Mouse (Mus musculus): ENCODE measurements around the gene Slc44a3. TPM values are rescaled to one million over a fixed set of nuclear protein-coding genes. Genes with fewer than 3 reads are reported as not detected.
A peak's percentile ranks its signal among the peaks of the same experiment; 100 is the strongest.

Gene Slc44a3
- polyA plus RNA-seq, 1 experiment from 2014 or later: 0.77 TPM

DNA sequence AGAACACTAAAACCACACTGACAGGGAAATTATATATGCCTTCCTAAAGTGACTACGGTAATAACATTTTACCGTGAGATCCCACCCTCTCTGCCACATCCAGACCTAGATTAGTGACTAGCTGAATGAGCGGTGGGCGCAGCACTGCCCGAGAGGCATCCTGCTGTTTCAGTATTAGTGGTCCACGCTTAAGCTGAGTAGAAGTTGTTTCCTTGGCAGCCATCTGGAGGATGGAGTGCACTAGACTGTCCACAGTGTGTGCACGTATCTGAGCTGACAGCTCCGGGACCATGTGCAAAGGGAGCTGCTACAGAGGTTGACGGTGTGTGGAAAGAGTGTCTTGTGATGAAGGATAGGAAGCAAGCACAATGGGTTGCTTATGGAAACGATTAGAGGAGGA, 66.4 kb downstream of the Slc44a3 start:
- no peak for ATAC-seq (ENCODE audit: low read depth)
- Histone ChIP-seq H3K4me1 (replicated peaks) (peaks cover 37% of the 10 kb centered on the region), H3K4me2 (no peak overlapping the region), H3K4me3 (no peak overlapping the region), H3K27me3 (no peaks in the 10 kb centered on the region), H3K9ac (no peak overlapping the region), H3K36me3 (peaks cover 4% of the 10 kb centered on the region), H3K27ac (replicated peaks) (no peak overlapping the region), H3K9me3 (no peaks in the 10 kb centered on the region)
- WGBS: 52% methylated on average over 10 of the region's 10 CpGs

GRCm38 (mm10) chr3:121464733-121465305, 67.4 kb downstream of the Slc44a3 start:
- 37% methylated on average over 7 of the region's 7 CpGs for WGBS
- H3K4me2 ChIP-seq: no peak overlapping the region

GRCm38 (mm10) chr3:121462782-121463181, 69.4 kb downstream of the Slc44a3 start:
- H3K27ac ChIP-seq (replicated peaks): no peak overlapping the region
- H3K4me2 ChIP-seq: no peak overlapping the region
- WGBS: 94% methylated on average over 3 of the region's 3 CpGs
- H3K9ac ChIP-seq: no peak overlapping the region
- no peak overlapping the region for H3K4me3 ChIP-seq
- ATAC-seq (ENCODE audit: low read depth): no peak
- H3K4me1 ChIP-seq (replicated peaks): peaks cover 24% of the 10 kb centered on the region; the same call in 1 of the 2 replicates
- no peaks in the 10 kb centered on the region for H3K9me3 ChIP-seq
- H3K36me3 ChIP-seq: peaks cover 34% of the 10 kb centered on the region
- H3K27me3 ChIP-seq: no peaks in the 10 kb centered on the region

More at GRCm38 (mm10) chr3:121464733-121465305, 67.4 kb downstream of the Slc44a3 start:
- Histone ChIP-seq H3K27me3 (no peaks in the 10 kb centered on the region), H3K4me3 (no peak overlapping the region), H3K9ac (no peak overlapping the region), H3K9me3 (no peaks in the 10 kb centered on the region), H3K27ac (replicated peaks) (peak overlapping the region; percentile 61), H3K36me3 (peaks cover 14% of the 10 kb centered on the region), H3K4me1 (replicated peaks) (peaks cover 35% of the 10 kb centered on the region)
- ATAC-seq (ENCODE audit: low read depth): no peak

- no peak overlapping the region for H3K4me2 ChIP-seq
- 96% methylated on average over 13 of the region's 13 CpGs for WGBS
- H3K27me3 ChIP-seq: no peaks in the 10 kb centered on the region
- H3K4me3 ChIP-seq: no peak overlapping the region
- peaks cover 24% of the 10 kb centered on the region; the same call in 1 of the 2 replicates for H3K4me1 ChIP-seq (replicated peaks)
- no peak for ATAC-seq (ENCODE audit: low read depth)
- H3K9me3 ChIP-seq: no peaks in the 10 kb centered on the region
- H3K36me3 ChIP-seq: peaks cover 47% of the 10 kb centered on the region
- no peak overlapping the region for H3K9ac ChIP-seq
- no peak overlapping the region for H3K27ac ChIP-seq (replicated peaks)
Observed at GRCm38 (mm10) chr3:121461477-121461876, 70.7 kb downstream of the Slc44a3 start.

DNA sequence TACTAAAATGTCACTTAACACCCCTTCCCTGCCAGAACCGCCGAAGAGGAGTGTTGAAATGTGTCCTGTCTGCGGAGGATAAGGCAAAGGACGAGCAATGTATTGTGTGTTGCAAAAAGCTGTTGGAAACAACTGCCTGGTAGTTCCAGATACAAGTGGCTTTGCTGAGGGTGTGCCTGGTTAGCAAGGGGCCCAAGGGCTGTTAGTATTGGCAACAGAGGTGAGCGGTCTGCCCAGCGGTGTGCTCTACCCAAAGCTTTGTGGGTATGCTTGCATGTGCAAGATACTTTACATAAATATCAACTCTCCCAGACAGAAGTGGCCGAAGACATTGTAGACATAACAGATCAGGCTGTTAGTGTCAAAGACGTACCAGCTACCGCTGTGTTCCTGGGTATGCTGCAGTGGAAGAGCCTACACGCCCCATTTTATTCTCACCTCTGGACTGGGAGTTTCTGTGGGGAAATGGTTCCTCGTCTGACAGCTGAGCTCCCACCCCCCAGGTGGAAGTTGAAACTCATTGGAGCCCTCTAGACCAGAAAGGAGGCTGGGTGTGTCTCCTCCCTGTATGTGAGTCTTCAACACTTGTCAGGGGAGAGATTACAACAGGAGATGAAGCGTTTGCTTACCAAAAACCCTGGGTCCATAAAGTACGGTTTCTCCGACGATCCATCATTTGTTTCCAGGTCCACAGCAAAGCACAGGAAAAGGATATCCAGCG, 71.6 kb downstream of the Slc44a3 start:
- H3K4me3 ChIP-seq: no peak overlapping the region
- no peaks in the 10 kb centered on the region for H3K9me3 ChIP-seq
- H3K27me3 ChIP-seq: no peaks in the 10 kb centered on the region
- no peak overlapping the region for H3K4me2 ChIP-seq
- WGBS: 91% methylated on average over 16 of the region's 16 CpGs
- peaks cover 56% of the 10 kb centered on the region for H3K36me3 ChIP-seq
- no peak overlapping the region for H3K9ac ChIP-seq
- H3K27ac ChIP-seq (replicated peaks): 0 out of 2 replicates have a peak overlapping the region, but pooled peaks have one; percentile 18
- peaks cover 17% of the 10 kb centered on the region; the same call in 1 of the 2 replicates for H3K4me1 ChIP-seq (replicated peaks)
- no peak for ATAC-seq (ENCODE audit: low read depth)

- WGBS: 81% methylated on average over 14 of the region's 14 CpGs
- Histone ChIP-seq H3K9me3 (no peaks in the 10 kb centered on the region), H3K4me1 (replicated peaks) (0 out of 2 replicates have a peak, but pooled peaks cover 3% of the 10 kb centered on the region), H3K4me2 (no peak overlapping the region), H3K36me3 (peaks cover 74% of the 10 kb centered on the region), H3K9ac (no peak overlapping the region), H3K27me3 (no peaks in the 10 kb centered on the region), H3K27ac (replicated peaks) (no peak overlapping the region), H3K4me3 (no peak overlapping the region)
- ATAC-seq (ENCODE audit: low read depth): no peak
Observed at GRCm38 (mm10) chr3:121458545-121459492, 73.4 kb downstream of the Slc44a3 start.

- Histone ChIP-seq H3K4me2 (no peak overlapping the region), H3K9me3 (no peaks in the 10 kb centered on the region), H3K9ac (no peak overlapping the region), H3K36me3 (peaks cover 53% of the 10 kb centered on the region), H3K27me3 (no peaks in the 10 kb centered on the region), H3K4me3 (no peak overlapping the region), H3K4me1 (replicated peaks) (peaks cover 26% of the 10 kb centered on the region), H3K27ac (replicated peaks) (no peak overlapping the region)
- 66% methylated on average over 10 of the region's 10 CpGs for WGBS
- ATAC-seq (ENCODE audit: low read depth): no peak
Observed at GRCm38 (mm10) chr3:121451404-121451803, 80.8 kb downstream of the Slc44a3 start.

GRCm38 (mm10) chr3:121449527-121449926, 82.7 kb downstream of the Slc44a3 start:
- Histone ChIP-seq H3K4me3 (no peak overlapping the region), H3K9ac (no peak overlapping the region), H3K27ac (replicated peaks) (no peak overlapping the region), H3K9me3 (no peaks in the 10 kb centered on the region), H3K4me2 (no peak overlapping the region), H3K36me3 (peaks cover 43% of the 10 kb centered on the region), H3K4me1 (replicated peaks) (peaks cover 29% of the 10 kb centered on the region), H3K27me3 (no peaks in the 10 kb centered on the region)
- ATAC-seq (ENCODE audit: low read depth): no peak
- WGBS: 72% methylated on average over 8 of the region's 8 CpGs

- no peaks in the 10 kb centered on the region for H3K9me3 ChIP-seq
- H3K27me3 ChIP-seq: no peaks in the 10 kb centered on the region
- peak overlapping the region; percentile 29 for H3K4me2 ChIP-seq
- peak overlapping the region; percentile 35 for H3K27ac ChIP-seq (replicated peaks)
- no peak overlapping the region for H3K4me3 ChIP-seq
- peak; percentile 64 for ATAC-seq (ENCODE audit: low read depth)
- peaks cover 34% of the 10 kb centered on the region for H3K4me1 ChIP-seq (replicated peaks)
- no peak overlapping the region for H3K9ac ChIP-seq
- WGBS: 36% methylated on average over 8 of the region's 8 CpGs
- H3K36me3 ChIP-seq: peaks cover 43% of the 10 kb centered on the region
Observed at GRCm38 (mm10) chr3:121448606-121449005, 83.6 kb downstream of the Slc44a3 start.

DNA sequence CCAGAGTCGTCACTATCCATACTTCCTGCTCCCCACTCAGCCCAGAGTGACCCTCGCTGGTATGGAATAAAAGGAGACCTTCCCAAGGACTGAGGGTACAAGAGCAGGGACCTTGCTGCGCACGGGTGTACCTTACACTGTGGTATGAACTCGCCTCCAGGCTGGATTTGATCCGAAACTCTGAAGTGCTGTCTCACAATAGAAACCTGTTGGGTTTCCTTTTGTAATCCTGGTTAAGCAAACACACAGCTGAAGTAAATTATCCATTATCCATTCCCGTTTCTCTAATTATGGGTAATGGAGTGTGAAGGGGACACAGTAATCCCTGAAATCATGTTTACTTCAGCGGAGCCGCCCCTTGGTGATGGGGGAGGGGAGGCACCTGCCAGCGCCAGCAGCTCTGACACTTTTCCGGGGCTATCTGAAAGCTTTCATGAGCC, 84.2 kb downstream of the Slc44a3 start:
- H3K27me3 ChIP-seq: no peaks in the 10 kb centered on the region
- H3K27ac ChIP-seq (replicated peaks): peak overlapping the region; percentile 35
- ATAC-seq (ENCODE audit: low read depth): peak; percentile 73
- H3K4me3 ChIP-seq: no peak overlapping the region
- 19% methylated on average over 11 of the region's 11 CpGs for WGBS
- H3K4me2 ChIP-seq: peak overlapping the region; percentile 29
- peaks cover 39% of the 10 kb centered on the region for H3K4me1 ChIP-seq (replicated peaks)
- H3K9me3 ChIP-seq: no peaks in the 10 kb centered on the region
- H3K36me3 ChIP-seq: peaks cover 44% of the 10 kb centered on the region
- no peak overlapping the region for H3K9ac ChIP-seq

GRCm38 (mm10) chr3:121446454-121446853, 85.8 kb downstream of the Slc44a3 start:
- Histone ChIP-seq H3K36me3 (peaks cover 40% of the 10 kb centered on the region), H3K27me3 (no peaks in the 10 kb centered on the region), H3K9me3 (no peaks in the 10 kb centered on the region), H3K9ac (no peak overlapping the region), H3K27ac (replicated peaks) (no peak overlapping the region), H3K4me1 (replicated peaks) (peaks cover 47% of the 10 kb centered on the region), H3K4me3 (no peak overlapping the region), H3K4me2 (no peak overlapping the region)
- WGBS: 69% methylated on average over 8 of the region's 8 CpGs
- no peak for ATAC-seq (ENCODE audit: low read depth)

DNA sequence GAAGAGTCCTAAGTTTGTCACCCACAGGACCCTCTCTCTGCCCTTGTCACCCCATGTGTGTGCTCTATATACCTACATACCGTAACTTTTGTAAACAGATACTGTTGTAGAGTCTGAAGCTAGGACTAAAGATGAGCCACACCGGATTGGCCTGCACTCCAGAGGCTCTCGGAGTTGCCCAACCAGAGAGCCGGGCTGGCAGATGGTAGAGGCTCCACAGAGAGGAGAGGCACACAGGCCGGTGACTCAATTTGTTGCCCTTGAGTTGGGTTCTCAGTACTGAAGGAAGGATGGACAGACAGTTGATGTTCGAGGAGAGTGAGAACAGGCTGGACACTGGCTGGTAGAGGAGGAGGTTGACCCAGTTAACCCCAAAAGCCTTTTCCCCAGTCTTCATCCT, 87.8 kb downstream of the Slc44a3 start:
- H3K9me3 ChIP-seq: no peaks in the 10 kb centered on the region
- no peak overlapping the region for H3K9ac ChIP-seq
- no peaks in the 10 kb centered on the region for H3K27me3 ChIP-seq
- peaks cover 54% of the 10 kb centered on the region for H3K4me1 ChIP-seq (replicated peaks)
- no peak overlapping the region for H3K4me3 ChIP-seq
- H3K27ac ChIP-seq (replicated peaks): no peak overlapping the region
- 95% methylated on average over 6 of the region's 6 CpGs for WGBS
- H3K4me2 ChIP-seq: no peak overlapping the region
- ATAC-seq (ENCODE audit: low read depth): no peak
- H3K36me3 ChIP-seq: peaks cover 34% of the 10 kb centered on the region
